Mouse (Mus musculus): ENCODE data around the gene Ace.
A peak's percentile ranks its signal among the peaks of the same experiment; 100 is the strongest.

Gene Ace

GRCm38 (mm10) chr11:105967741-105968574 is at the start of gene Ace:
Ace (plus strand) TSS chr11:105967945.
- peak; percentile 50 for DNase-seq

- DNase-seq: no peak
Observed at GRCm38 (mm10) chr11:105920098-105920785, 47.5 kb upstream of the Ace start.

GRCm38 (mm10) chr11:105920836-105921235 is 46.9 kb upstream of the Ace start:
- DNase-seq: no peak

- DNase-seq: no peak
Observed at GRCm38 (mm10) chr11:105921275-105921674, 46.5 kb upstream of the Ace start.

- no peak for DNase-seq
Observed at GRCm38 (mm10) chr11:105922769-105923663, 44.7 kb upstream of the Ace start.

GRCm38 (mm10) chr11:105927065-105928030 is 40.4 kb upstream of the Ace start:
- DNase-seq: peak; percentile 78

- no peak for DNase-seq
Observed at GRCm38 (mm10) chr11:105928171-105928570, 39.6 kb upstream of the Ace start.

- DNase-seq: no peak
Observed at GRCm38 (mm10) chr11:105931380-105931779, 36.4 kb upstream of the Ace start.

GRCm38 (mm10) chr11:105933746-105934145 is 34.0 kb upstream of the Ace start:
- DNase-seq: no peak

GRCm38 (mm10) chr11:105934303-105934711 is 33.4 kb upstream of the Ace start:
- no peak for DNase-seq

GRCm38 (mm10) chr11:105934816-105935215 is 32.9 kb upstream of the Ace start:
- DNase-seq: no peak

GRCm38 (mm10) chr11:105935496-105935895 is 32.2 kb upstream of the Ace start:
- no peak for DNase-seq

GRCm38 (mm10) chr11:105936200-105936599 is 31.5 kb upstream of the Ace start:
- no peak for DNase-seq

GRCm38 (mm10) chr11:105936974-105937373 is 30.8 kb upstream of the Ace start:
- no peak for DNase-seq

- DNase-seq: no peak
Observed at GRCm38 (mm10) chr11:105938771-105939170, 29.0 kb upstream of the Ace start.

- DNase-seq: no peak
Observed at GRCm38 (mm10) chr11:105941973-105942372, 25.8 kb upstream of the Ace start.

GRCm38 (mm10) chr11:105943133-105944102 is 24.3 kb upstream of the Ace start:
- DNase-seq: no peak

- peak; percentile 82 for DNase-seq
Observed at GRCm38 (mm10) chr11:105944126-105944621, 23.6 kb upstream of the Ace start.

GRCm38 (mm10) chr11:105944770-105945672 is 22.7 kb upstream of the Ace start:
- DNase-seq: no peak
